8 mouse cellular contexts compared by ENCODE assay signal in genomic region chr11:69804972-69805909, GRCm38 (mm10). TPM values are rescaled to one million over a fixed set of nuclear protein-coding genes. Genes with fewer than 3 reads are reported as not detected.
DNase-seq lines count a peak whose midpoint lies in the region; ATAC-seq lines count a peak whose summit lies in the region.

Tmem102 (minus strand) TSS chr11:69805624.

- peak within 1 kb of the TSS; percentile 71 for H3K4me3 ChIP-seq in heart, embryonic 10.5 days
- peak within 1 kb of the TSS; percentile 9 to 46; a peak in 3 of 4 replicates for H3K4me3 ChIP-seq in heart, embryonic 14.5 days (ENCODE audit: control insufficient read depth in 1 of 2, insufficient read depth in 1 of 2, low read depth in 1 of 2, low read length in 2 of 2)
- 0 out of 2 replicates have a peak within 1 kb of the TSS, but pooled peaks have one; percentile 58 for H3K4me3 ChIP-seq in midbrain, embryonic 12.5 days

- 0 out of 2 replicates have a peak, but pooled peaks cover 3% of the 10 kb centered on the region for H3K9me3 ChIP-seq in heart, embryonic 10.5 days
- peaks cover 5% of the 10 kb centered on the region; the same call in 1 of the 2 replicates for H3K9me3 ChIP-seq in heart, embryonic 14.5 days (ENCODE audit: control insufficient read depth, low read length)
- no peaks in the 10 kb centered on the region for H3K9me3 ChIP-seq in midbrain, embryonic 12.5 days

- ATAC-seq in heart, embryonic 14.5 days (ENCODE audit: insufficient number of reproducible peaks, insufficient read depth, low FRiP score, low read depth), result no peak
- ATAC-seq in midbrain, embryonic 12.5 days (ENCODE audit: low FRiP score, low read depth), result no peak

- no peak for DNase-seq in heart, embryonic 10.5 days (ENCODE audit: low spot score)
- no peak for DNase-seq in heart, postnatal 4 days
- peak; percentile 81 to 92 for DNase-seq in kidney, postnatal 36 days
- no peak for DNase-seq in adrenal gland, postnatal 36 days
- no peak for DNase-seq in adrenal gland, postnatal 25 days
- DNase-seq in gastrocnemius, postnatal 4 days (ENCODE audit: low spot score in 2 of 2), result no peak

- peak within 1 kb of the TSS; percentile 69 for H3K9ac ChIP-seq in heart, embryonic 14.5 days (ENCODE audit: low read length)
- no peak within 1 kb of the TSS for H3K9ac ChIP-seq in midbrain, embryonic 12.5 days (replicated peaks)

- H3K4me2 ChIP-seq in heart, embryonic 14.5 days (ENCODE audit: low read length), result peak within 1 kb of the TSS; percentile 95
- peak within 1 kb of the TSS; percentile 96 for H3K4me2 ChIP-seq in midbrain, embryonic 12.5 days (replicated peaks)

- H3K27me3 ChIP-seq in heart, embryonic 10.5 days (ENCODE audit: insufficient read depth, poor library complexity, severe bottlenecking), result peaks cover 72% of the 10 kb centered on the region
- peaks cover 18% of the 10 kb centered on the region; the same call in 1 of the 2 replicates for H3K27me3 ChIP-seq in heart, embryonic 14.5 days (ENCODE audit: control insufficient read depth, insufficient read depth, low read length)
- H3K27me3 ChIP-seq in midbrain, embryonic 12.5 days, result peaks cover 70% of the 10 kb centered on the region

- 8% methylated on average over 29 of the region's 29 CpGs for WGBS in heart, embryonic 10.5 days
- WGBS in heart, embryonic 14.5 days, result 14% methylated on average over 29 of the region's 29 CpGs
- WGBS in midbrain, embryonic 12.5 days, result 3% methylated on average over 29 of the region's 29 CpGs

- H3K27ac ChIP-seq in heart, embryonic 10.5 days, result no peak within 1 kb of the TSS; the same call in 1 of the 2 replicates
- no peak within 1 kb of the TSS for H3K27ac ChIP-seq in heart, embryonic 14.5 days (replicated peaks in 1 of 2; ENCODE audit: control insufficient read depth in 1 of 2, insufficient read depth in 1 of 2, low read depth in 2 of 2, low read length in 2 of 2)
- H3K27ac ChIP-seq in midbrain, embryonic 12.5 days (replicated peaks), result no peak within 1 kb of the TSS

- H3K4me1 ChIP-seq in heart, embryonic 10.5 days, result peaks cover 53% of the 10 kb centered on the region
- H3K4me1 ChIP-seq in heart, embryonic 14.5 days (ENCODE audit: control insufficient read depth in 2 of 2, insufficient read depth in 2 of 2, low read length in 2 of 2), result peaks cover 17 to 38% of the 10 kb centered on the region in 2 experiments
- H3K4me1 ChIP-seq in midbrain, embryonic 12.5 days, result peaks cover 49% of the 10 kb centered on the region

- H3K36me3 ChIP-seq in heart, embryonic 10.5 days, result no peaks in the 10 kb centered on the region
- H3K36me3 ChIP-seq in heart, embryonic 14.5 days (ENCODE audit: control insufficient read depth, insufficient read depth, low read length), result no peaks in the 10 kb centered on the region
- no peaks in the 10 kb centered on the region for H3K36me3 ChIP-seq in midbrain, embryonic 12.5 days

RNA-seq across cellular contexts. Expression of gene Tmem102, which starts in this region (rescaled TPM):
- 1.5 and 1.8 TPM in 2 replicates for polyA plus RNA-seq in heart, embryonic 10.5 days (2016; fragmentation: Nextera tagmentation; extraction: Ambion mirVana)
- under 1 TPM; 0.60 to 0.92 TPM for total RNA-seq in heart, postnatal 4 days (2021)
- polyA plus RNA-seq in heart, embryonic 14.5 days (2014; fragmentation: Nextera tagmentation; extraction: Ambion mirVana), result 1.7 and 1.8 TPM in 2 replicates
- 0.42 and 1.2 TPM in 2 replicates for polyA plus RNA-seq in midbrain, embryonic 12.5 days (2016; fragmentation: Nextera tagmentation; extraction: Ambion mirVana)
- under 1 TPM; 0.17 to 0.26 TPM for total RNA-seq in adrenal gland, postnatal 36 days (2021)
- not detected in 2 replicates for total RNA-seq in adrenal gland, postnatal 25 days (2021)
- total RNA-seq in gastrocnemius, postnatal 4 days (2021), result not detected

Comparison
In these comparisons a context has a peak if more than half of its experiments do, and no peak if none do; other contexts are left out.
1. DNase-seq: peak in kidney, postnatal 36 days (2 of 2); none in heart, embryonic 10.5 days (single experiment), heart, postnatal 4 days (single experiment), adrenal gland, postnatal 36 days (0 of 2), adrenal gland, postnatal 25 days (single experiment) and gastrocnemius, postnatal 4 days (0 of 2).
2. Peak in every context shown above with its lines, with median percentiles within 50 percentile points of each other: H3K4me3 ChIP-seq.